Mouse (Mus musculus) ovary, postnatal 36 days (tissue): ENCODE data around the gene Clec3a.

ENCODE experiments used
- DNase-seq: peaks from one replicate; pipeline ENCODE4 v3.0.0; 2022; ENCODE audit warnings: low spot score, mixed read lengths

The Clec3a gene

DNA sequence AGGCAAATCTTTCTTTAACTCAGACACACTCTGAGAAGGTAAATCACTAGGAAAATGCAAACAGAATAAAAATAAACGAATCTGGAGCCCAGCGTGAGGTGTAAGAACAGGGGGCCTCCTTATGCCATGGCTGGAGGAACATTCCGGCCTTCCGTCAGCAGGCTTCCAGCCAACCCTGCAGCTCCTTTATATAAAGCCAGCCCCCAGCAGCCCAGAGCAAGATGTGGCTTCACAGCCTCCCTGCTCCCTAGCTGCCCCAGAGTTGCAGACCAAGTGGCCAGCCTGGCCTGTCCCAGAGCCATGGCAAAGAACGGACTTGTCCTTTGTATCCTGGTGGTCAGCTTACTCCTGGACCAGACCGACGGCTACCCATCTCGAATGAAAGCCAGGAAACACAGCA lies at the start of gene Clec3a:
Gene Clec3a, plus strand, starts transcription at position 301 of the 400 bp plus-strand sequence.
- no peak for DNase-seq

- DNase-seq = peak; percentile 68
Observed at GRCm38 (mm10) chr8:114369038-114369976, 48.6 kb upstream of the Clec3a start.

DNA sequence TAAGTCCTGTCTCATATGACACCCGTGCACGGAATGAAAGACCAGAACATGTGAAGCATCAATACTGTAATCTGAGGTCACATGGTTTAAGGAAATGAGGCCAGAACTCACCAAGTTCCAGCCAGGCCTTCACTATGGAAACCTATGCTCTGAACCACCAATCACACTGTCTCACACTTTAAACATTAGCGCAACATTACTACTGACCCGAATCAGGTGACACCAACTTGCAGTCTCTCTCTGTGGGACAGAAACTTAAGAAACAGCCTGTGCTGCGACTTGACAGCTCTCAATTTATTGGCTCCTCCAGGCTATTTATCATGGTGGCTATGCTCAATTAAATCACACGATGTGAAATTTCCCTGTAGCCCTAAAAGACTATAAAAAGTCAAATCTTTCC lies 43.5 kb upstream of the Clec3a start:
- no peak for DNase-seq

GRCm38 (mm10) chr8:114384189-114384588 lies 33.7 kb upstream of the Clec3a start:
- no peak for DNase-seq

- DNase-seq = no peak
Observed at GRCm38 (mm10) chr8:114387494-114387893, 30.4 kb upstream of the Clec3a start.

DNA sequence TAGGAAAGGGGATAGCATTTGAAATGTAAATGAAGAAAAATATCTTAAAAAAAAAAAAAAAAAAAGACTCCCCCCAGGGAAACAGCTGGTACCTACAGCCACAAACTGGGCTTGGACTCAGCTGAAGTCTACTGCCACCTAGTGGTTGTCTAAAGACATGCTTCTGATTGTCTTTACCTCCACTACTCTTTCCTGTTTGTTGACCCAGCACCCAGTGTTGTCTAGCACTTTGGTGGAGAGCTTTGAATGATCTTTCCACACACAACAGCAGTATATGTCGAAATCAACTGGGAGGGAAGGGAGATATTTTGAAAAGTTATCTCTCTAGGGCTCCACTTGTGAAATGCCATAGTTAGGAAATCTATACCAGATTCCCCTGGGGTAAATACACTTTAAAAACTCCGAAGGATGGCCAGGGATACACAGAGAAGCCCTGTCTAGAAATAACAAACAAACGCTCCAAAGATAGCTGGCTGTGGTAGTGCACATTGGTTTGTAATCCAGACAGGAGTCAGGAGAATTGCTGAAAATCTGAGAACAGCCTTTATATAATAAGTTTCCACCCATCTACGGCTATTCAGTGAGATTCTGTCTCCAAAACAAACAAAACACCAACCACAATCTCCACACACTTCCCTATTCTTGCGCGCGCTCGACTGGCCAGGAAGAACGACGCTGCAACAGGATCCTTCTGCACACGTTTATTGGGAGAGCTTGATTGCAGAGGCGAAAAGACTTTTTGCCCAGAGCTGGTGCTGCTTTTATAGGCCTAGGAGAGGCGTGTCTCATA lies 27.2 kb upstream of the Clec3a start:
- no peak for DNase-seq

DNA sequence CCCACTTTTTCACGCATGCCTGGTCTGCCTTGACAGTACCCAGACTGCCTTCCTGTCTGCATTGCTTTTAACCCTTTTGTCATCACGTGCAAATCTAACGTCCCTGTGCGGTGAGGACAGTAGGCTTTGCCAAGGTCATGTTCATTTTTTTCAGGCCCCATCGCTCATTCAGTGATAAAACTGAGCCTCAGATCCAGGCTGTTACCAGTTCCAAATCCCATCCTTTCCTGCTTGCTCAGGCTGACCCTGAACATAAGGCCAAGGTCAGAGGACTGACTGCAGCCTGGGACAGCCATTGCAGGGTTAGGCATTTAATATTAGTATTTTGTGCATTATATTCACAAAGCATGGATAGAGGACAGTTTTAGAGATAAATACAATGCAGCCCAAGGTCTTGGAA lies 19.6 kb upstream of the Clec3a start:
- no peak for DNase-seq

DNA sequence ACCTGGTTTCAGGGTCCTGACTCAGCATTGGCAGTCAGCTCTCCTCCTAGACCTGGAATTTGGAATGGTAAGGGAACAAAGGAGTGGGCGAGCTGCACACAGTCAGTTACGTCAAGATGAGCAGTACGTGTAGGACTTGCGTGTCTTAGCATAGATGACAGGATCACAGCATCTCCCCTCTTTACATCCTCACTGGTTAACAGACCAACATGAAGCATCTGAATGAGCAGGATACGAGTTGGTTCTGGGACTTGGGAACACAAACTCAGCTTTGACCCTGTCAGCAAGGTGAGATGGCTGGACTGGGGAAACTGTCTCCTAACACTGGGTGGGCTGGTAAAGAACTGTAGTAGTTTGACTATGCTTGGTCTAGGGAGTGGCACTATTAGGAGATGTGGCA lies 18.6 kb upstream of the Clec3a start:
- no peak for DNase-seq

GRCm38 (mm10) chr8:114401679-114402078 lies 16.2 kb upstream of the Clec3a start:
- no peak for DNase-seq

- DNase-seq = no peak
Observed at GRCm38 (mm10) chr8:114411421-114411820, 6.5 kb upstream of the Clec3a start.

- no peak for DNase-seq
Observed at GRCm38 (mm10) chr8:114418486-114418885, 600 bp downstream of the Clec3a start.

GRCm38 (mm10) chr8:114418904-114419303 lies 1.0 kb downstream of the Clec3a start:
- no peak for DNase-seq

DNA sequence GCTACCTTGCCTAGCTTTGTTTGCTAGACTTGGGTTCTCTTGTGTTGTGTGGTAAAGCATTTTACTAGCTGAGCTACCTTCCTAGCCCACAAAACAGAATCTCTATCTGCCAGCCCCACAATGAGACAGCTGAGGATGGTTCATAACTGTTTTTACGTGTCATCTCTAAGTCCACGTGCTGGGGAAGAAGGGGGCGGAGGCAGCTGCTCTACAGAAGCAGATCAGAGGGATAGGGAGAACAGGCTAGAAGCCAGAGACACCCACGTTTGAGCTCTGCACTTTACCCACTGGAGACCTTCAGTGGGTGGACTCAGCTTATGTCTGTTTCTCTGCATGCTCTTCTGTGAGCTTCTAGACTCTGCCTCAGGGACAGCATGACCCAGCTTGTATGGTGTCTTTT lies 3.7 kb downstream of the Clec3a start:
- no peak for DNase-seq

- peak; percentile 36 for DNase-seq
Observed at GRCm38 (mm10) chr8:114438236-114438635, 20.4 kb downstream of the Clec3a start.

GRCm38 (mm10) chr8:114439334-114440204 lies 21.7 kb downstream of the Clec3a start, which contains the start of gene Wwox:
Gene Wwox (plus strand): TSS chr8:114439655.
- DNase-seq = peak; percentile 100

DNA sequence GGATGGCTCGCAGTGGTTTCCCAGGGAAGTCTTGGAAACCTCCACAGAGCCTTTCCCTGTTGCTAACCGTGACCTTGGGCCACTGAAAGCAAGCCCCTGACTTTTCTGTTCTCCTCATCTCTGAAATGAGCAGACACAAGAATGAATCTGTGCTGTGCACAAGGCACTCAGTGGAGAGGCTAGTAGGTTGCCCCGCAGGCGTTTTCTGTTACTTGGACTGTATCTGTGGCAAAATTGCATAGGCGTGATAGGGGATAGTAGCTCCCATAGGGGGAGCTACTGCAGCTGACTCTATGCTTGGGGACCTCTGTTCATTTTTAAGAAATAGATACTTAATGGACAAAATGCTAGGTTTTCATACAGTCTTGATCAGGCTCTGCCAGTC lies 22.3 kb downstream of the Clec3a start:
- no peak for DNase-seq

GRCm38 (mm10) chr8:114441616-114442015 lies 23.7 kb downstream of the Clec3a start:
- DNase-seq = no peak

- DNase-seq = no peak
Observed at GRCm38 (mm10) chr8:114446884-114447283, 29.0 kb downstream of the Clec3a start.

GRCm38 (mm10) chr8:114452278-114452677 lies 34.4 kb downstream of the Clec3a start:
- DNase-seq = no peak

- peak; percentile 42 for DNase-seq
Observed at GRCm38 (mm10) chr8:114452781-114453221, 34.9 kb downstream of the Clec3a start.

- DNase-seq = no peak
Observed at GRCm38 (mm10) chr8:114455302-114455701, 37.4 kb downstream of the Clec3a start.

DNA sequence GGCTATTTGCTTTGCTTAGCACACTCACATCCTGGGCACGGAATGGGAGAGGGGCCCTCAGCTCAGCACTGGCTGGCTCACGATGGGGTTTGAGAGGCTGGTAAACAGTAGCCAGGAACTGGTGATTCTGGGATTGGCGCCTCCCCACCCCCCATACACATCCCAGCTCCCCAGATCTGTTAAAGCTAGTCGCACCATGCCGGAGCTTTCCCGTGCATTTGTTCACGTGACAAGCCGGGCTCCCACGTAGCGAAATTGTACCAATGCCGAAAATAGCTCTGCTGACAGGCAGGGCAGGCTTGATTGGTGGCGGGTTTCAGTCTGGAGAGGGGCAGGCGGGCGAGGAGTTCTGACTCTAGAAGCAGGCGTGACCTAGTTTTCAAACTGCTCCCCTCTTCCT lies 38.1 kb downstream of the Clec3a start:
- no peak for DNase-seq
